Mouse (Mus musculus): Measurements from ENCODE around the gene Tefm. TPM values are rescaled to one million over a fixed set of nuclear protein-coding genes. Genes with fewer than 3 reads are reported as not detected.

The Tefm gene
- polyA plus RNA-seq, 1 experiment from 2014 or later: 25.4 TPM

- ATAC-seq (ENCODE audit: low FRiP score, low TSS enrichment) (no peak), DNase-seq (no peak)
- Histone ChIP-seq H3K27ac (replicated peaks; ENCODE audit: low read depth, low read length) (no peak overlapping the region), H3K9ac (replicated peaks; ENCODE audit: low read length) (no peak overlapping the region), H3K4me3 (replicated peaks; ENCODE audit: low read depth, low read length) (no peak overlapping the region), H3K4me2 (ENCODE audit: low read length) (no peak overlapping the region), H3K36me3 (ENCODE audit: control insufficient read depth, insufficient read depth, low read length) (no peaks in the 10 kb centered on the region), H3K9me3 (ENCODE audit: control insufficient read depth, low read length) (no peaks in the 10 kb centered on the region), H3K4me1 (ENCODE audit: control insufficient read depth, insufficient read depth, low read length) (no peaks in the 10 kb centered on the region), H3K27me3 (ENCODE audit: control insufficient read depth, insufficient read depth, low read length) (no peaks in the 10 kb centered on the region)
- WGBS: 81% methylated on average over 11 of the region's 11 CpGs
Observed at GRCm38 (mm10) chr11:80176911-80177895, 35.2 kb upstream of the Tefm start.

GRCm38 (mm10) chr11:80173963-80174670, 32.1 kb upstream of the Tefm start:
- DNase-seq (no peak), ATAC-seq (ENCODE audit: low FRiP score, low TSS enrichment) (no peak)

GRCm38 (mm10) chr11:80171884-80172283, 29.9 kb upstream of the Tefm start:
- no peak overlapping the region for H3K9ac ChIP-seq (replicated peaks; ENCODE audit: low read length)
- DNase-seq (no peak), ATAC-seq (ENCODE audit: low FRiP score, low TSS enrichment) (no peak)
- WGBS: 72% methylated on average over 4 of the region's 4 CpGs
- H3K4me2 ChIP-seq (ENCODE audit: low read length): no peak overlapping the region
- H3K27ac ChIP-seq (replicated peaks; ENCODE audit: low read depth, low read length): no peak overlapping the region
- H3K4me3 ChIP-seq (replicated peaks; ENCODE audit: low read depth, low read length): no peak overlapping the region
- H3K27me3 ChIP-seq (ENCODE audit: control insufficient read depth, insufficient read depth, low read length): no peaks in the 10 kb centered on the region
- H3K36me3 ChIP-seq (ENCODE audit: control insufficient read depth, insufficient read depth, low read length): no peaks in the 10 kb centered on the region
- no peaks in the 10 kb centered on the region for H3K4me1 ChIP-seq (ENCODE audit: control insufficient read depth, insufficient read depth, low read length)
- no peaks in the 10 kb centered on the region for H3K9me3 ChIP-seq (ENCODE audit: control insufficient read depth, low read length)

More at GRCm38 (mm10) chr11:80173963-80174670, 32.1 kb upstream of the Tefm start:
- H3K4me3 ChIP-seq (replicated peaks; ENCODE audit: low read depth, low read length): no peak overlapping the region
- H3K27me3 ChIP-seq (ENCODE audit: control insufficient read depth, insufficient read depth, low read length): no peaks in the 10 kb centered on the region
- no peaks in the 10 kb centered on the region for H3K36me3 ChIP-seq (ENCODE audit: control insufficient read depth, insufficient read depth, low read length)
- H3K27ac ChIP-seq (replicated peaks; ENCODE audit: low read depth, low read length): no peak overlapping the region
- no peaks in the 10 kb centered on the region for H3K9me3 ChIP-seq (ENCODE audit: control insufficient read depth, low read length)
- no peaks in the 10 kb centered on the region for H3K4me1 ChIP-seq (ENCODE audit: control insufficient read depth, insufficient read depth, low read length)
- WGBS: 81% methylated on average over 11 of the region's 11 CpGs
- H3K9ac ChIP-seq (replicated peaks; ENCODE audit: low read length): no peak overlapping the region
- no peak overlapping the region for H3K4me2 ChIP-seq (ENCODE audit: low read length)

- H3K4me1 ChIP-seq (ENCODE audit: control insufficient read depth, insufficient read depth, low read length): no peaks in the 10 kb centered on the region
- no peaks in the 10 kb centered on the region for H3K36me3 ChIP-seq (ENCODE audit: control insufficient read depth, insufficient read depth, low read length)
- H3K9ac ChIP-seq (replicated peaks; ENCODE audit: low read length): no peak overlapping the region
- no peak overlapping the region for H3K4me2 ChIP-seq (ENCODE audit: low read length)
- H3K27ac ChIP-seq (replicated peaks; ENCODE audit: low read depth, low read length): no peak overlapping the region
- ATAC-seq (ENCODE audit: low FRiP score, low TSS enrichment) (no peak), DNase-seq (no peak)
- no peaks in the 10 kb centered on the region for H3K9me3 ChIP-seq (ENCODE audit: control insufficient read depth, low read length)
- H3K27me3 ChIP-seq (ENCODE audit: control insufficient read depth, insufficient read depth, low read length): no peaks in the 10 kb centered on the region
- WGBS: 78% methylated on average over 5 of the region's 5 CpGs
- no peak overlapping the region for H3K4me3 ChIP-seq (replicated peaks; ENCODE audit: low read depth, low read length)
Observed at GRCm38 (mm10) chr11:80170351-80170750, 28.4 kb upstream of the Tefm start.

GRCm38 (mm10) chr11:80169629-80170028, 27.7 kb upstream of the Tefm start:
- WGBS: 92% methylated on average over 3 of the region's 3 CpGs
- Histone ChIP-seq H3K9ac (replicated peaks; ENCODE audit: low read length) (no peak overlapping the region), H3K27me3 (ENCODE audit: control insufficient read depth, insufficient read depth, low read length) (no peaks in the 10 kb centered on the region), H3K27ac (replicated peaks; ENCODE audit: low read depth, low read length) (no peak overlapping the region), H3K4me2 (ENCODE audit: low read length) (no peak overlapping the region), H3K4me3 (replicated peaks; ENCODE audit: low read depth, low read length) (no peak overlapping the region), H3K9me3 (ENCODE audit: control insufficient read depth, low read length) (no peaks in the 10 kb centered on the region), H3K36me3 (ENCODE audit: control insufficient read depth, insufficient read depth, low read length) (no peaks in the 10 kb centered on the region), H3K4me1 (ENCODE audit: control insufficient read depth, insufficient read depth, low read length) (no peaks in the 10 kb centered on the region)
- ATAC-seq (ENCODE audit: low FRiP score, low TSS enrichment) (no peak), DNase-seq (no peak)

- no peak for DNase-seq
- Histone ChIP-seq H3K9me3 (ENCODE audit: control insufficient read depth, low read length) (no peaks in the 10 kb centered on the region), H3K27me3 (ENCODE audit: control insufficient read depth, insufficient read depth, low read length) (no peaks in the 10 kb centered on the region), H3K4me1 (ENCODE audit: control insufficient read depth, insufficient read depth, low read length) (no peaks in the 10 kb centered on the region), H3K4me3 (replicated peaks; ENCODE audit: low read depth, low read length) (no peak overlapping the region), H3K4me2 (ENCODE audit: low read length) (no peak overlapping the region), H3K9ac (replicated peaks; ENCODE audit: low read length) (no peak overlapping the region), H3K27ac (replicated peaks; ENCODE audit: low read depth, low read length) (no peak overlapping the region), H3K36me3 (ENCODE audit: control insufficient read depth, insufficient read depth, low read length) (no peaks in the 10 kb centered on the region)
- WGBS: 82% methylated on average over 4 of the region's 4 CpGs
- no peak for ATAC-seq (ENCODE audit: low FRiP score, low TSS enrichment)
Observed at GRCm38 (mm10) chr11:80168611-80169249, 26.8 kb upstream of the Tefm start.

- H3K36me3 ChIP-seq (ENCODE audit: control insufficient read depth, insufficient read depth, low read length): no peaks in the 10 kb centered on the region
- WGBS: 90% methylated on average over 9 of the region's 9 CpGs
- no peaks in the 10 kb centered on the region for H3K9me3 ChIP-seq (ENCODE audit: control insufficient read depth, low read length)
- H3K4me2 ChIP-seq (ENCODE audit: low read length): no peak overlapping the region
- no peaks in the 10 kb centered on the region for H3K4me1 ChIP-seq (ENCODE audit: control insufficient read depth, insufficient read depth, low read length)
- H3K9ac ChIP-seq (replicated peaks; ENCODE audit: low read length): no peak overlapping the region
- no peak for DNase-seq
- H3K27ac ChIP-seq (replicated peaks; ENCODE audit: low read depth, low read length): no peak overlapping the region
- no peaks in the 10 kb centered on the region for H3K27me3 ChIP-seq (ENCODE audit: control insufficient read depth, insufficient read depth, low read length)
- H3K4me3 ChIP-seq (replicated peaks; ENCODE audit: low read depth, low read length): no peak overlapping the region
- ATAC-seq (ENCODE audit: low FRiP score, low TSS enrichment): no peak
Observed at GRCm38 (mm10) chr11:80168121-80168520, 26.1 kb upstream of the Tefm start.

GRCm38 (mm10) chr11:80164224-80164623, 22.2 kb upstream of the Tefm start:
- WGBS: 34% methylated on average over 2 of the region's 2 CpGs
- no peak overlapping the region for H3K4me2 ChIP-seq (ENCODE audit: low read length)
- no peaks in the 10 kb centered on the region for H3K36me3 ChIP-seq (ENCODE audit: control insufficient read depth, insufficient read depth, low read length)
- H3K4me1 ChIP-seq (ENCODE audit: control insufficient read depth, insufficient read depth, low read length): no peaks in the 10 kb centered on the region
- ATAC-seq (ENCODE audit: low FRiP score, low TSS enrichment): no peak
- no peak overlapping the region for H3K4me3 ChIP-seq (replicated peaks; ENCODE audit: low read depth, low read length)
- DNase-seq: no peak
- no peaks in the 10 kb centered on the region for H3K27me3 ChIP-seq (ENCODE audit: control insufficient read depth, insufficient read depth, low read length)
- no peak overlapping the region for H3K9ac ChIP-seq (replicated peaks; ENCODE audit: low read length)
- H3K9me3 ChIP-seq (ENCODE audit: control insufficient read depth, low read length): no peaks in the 10 kb centered on the region
- H3K27ac ChIP-seq (replicated peaks; ENCODE audit: low read depth, low read length): no peak overlapping the region

All from midbrain, embryonic 14.5 days (tissue).